Mouse (Mus musculus): ENCODE results near the gene March6.

March6 gene

GRCm38 (mm10) chr15:31534421-31535258 is 3.8 kb upstream of the March6 start:
- no peak for TF ChIP-seq GATA4 (IDR thresholded peaks at IDR 0.05; ENCODE audit: insufficient replicate concordance, low read length)

DNA sequence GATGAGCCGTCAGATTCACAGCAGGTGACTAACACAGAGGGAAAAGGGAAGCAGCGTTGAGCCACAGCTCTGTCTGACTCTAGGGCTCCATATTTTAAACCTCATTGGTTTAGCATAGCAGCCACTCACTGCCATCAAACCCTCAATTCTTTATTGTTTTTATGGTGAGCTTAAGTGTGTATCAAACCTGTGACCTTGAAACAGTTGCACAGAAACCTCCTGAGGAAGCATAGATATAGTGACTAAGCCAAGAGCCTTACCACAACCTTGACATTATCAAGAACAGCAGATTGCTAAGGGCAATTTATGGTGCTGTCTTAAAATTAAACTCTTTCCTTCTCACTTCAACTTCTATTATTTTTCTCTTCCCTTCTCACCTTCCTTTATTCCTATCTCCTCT is 2.7 kb upstream of the March6 start:
- no peak for TF ChIP-seq GATA4 (IDR thresholded peaks at IDR 0.05; ENCODE audit: insufficient replicate concordance, low read length)

GRCm38 (mm10) chr15:31532331-31533021 is 1.6 kb upstream of the March6 start:
- no peak for TF ChIP-seq GATA4 (IDR thresholded peaks at IDR 0.05; ENCODE audit: insufficient replicate concordance, low read length)

GRCm38 (mm10) chr15:31531446-31532330 is 835 bp upstream of the March6 start:
- TF ChIP-seq GATA4 (IDR thresholded peaks at IDR 0.05; ENCODE audit: insufficient replicate concordance, low read length), result no peak

DNA sequence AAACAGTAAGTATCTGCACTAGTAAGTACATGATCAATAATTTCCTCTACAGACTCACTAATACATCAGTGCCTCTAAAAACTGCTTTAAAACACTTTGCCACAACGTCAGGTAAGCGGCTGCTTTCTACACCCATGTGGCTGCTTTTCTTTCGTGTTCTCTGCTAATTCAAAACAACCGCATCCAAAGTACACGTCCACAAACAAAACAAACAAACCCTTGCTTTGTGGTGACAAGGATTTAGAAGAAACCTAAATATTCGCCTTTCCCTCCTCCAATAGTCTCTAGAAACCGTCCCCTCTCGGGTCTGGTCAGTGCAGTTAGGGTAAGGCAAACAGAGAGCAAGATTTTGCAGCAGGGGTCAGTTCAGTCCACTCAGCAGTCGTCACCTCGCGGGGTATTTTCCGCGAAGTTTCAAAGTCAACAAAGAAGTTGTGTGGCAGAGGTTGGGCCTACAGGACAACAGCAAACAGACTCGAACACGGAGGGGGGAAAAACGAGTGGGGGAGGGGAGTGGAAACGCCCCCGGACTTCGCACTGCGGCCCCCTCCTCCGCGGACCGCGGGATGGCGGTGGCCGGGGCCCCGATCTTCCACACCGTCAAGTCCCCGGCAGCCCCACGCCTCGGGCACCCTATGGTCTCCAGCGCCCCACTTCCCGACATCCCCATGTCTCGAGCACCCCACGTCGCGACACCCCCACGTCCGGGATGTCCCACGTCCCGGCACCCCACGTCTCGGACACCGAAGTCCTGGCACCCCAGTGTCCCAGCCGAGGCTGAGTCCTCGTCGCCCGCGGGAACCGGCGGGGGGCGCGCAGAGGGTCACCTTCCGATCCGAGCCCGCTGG is 818 bp downstream of the March6 start:
- TF ChIP-seq GATA4 (IDR thresholded peaks at IDR 0.05; ENCODE audit: insufficient replicate concordance, low read length), result no peak

DNA sequence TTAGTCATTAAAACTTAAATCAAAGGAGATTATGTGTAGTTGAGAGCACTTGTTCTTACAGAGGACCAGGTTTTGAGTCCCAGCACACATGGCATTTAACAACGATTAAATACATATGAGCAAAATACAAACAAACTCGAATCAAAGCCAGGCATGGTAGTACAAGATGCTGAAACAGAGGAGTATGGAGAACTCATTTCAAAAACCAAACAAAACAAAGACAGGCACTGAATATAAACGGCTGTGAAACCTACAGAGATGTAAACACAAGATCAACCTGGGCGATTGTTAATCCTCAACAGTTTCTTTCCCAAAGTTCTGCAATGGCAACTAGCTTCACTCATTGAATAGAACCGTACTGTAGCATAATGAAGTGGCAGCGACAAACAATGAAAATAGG is 1.8 kb downstream of the March6 start:
- no peak for TF ChIP-seq GATA4 (IDR thresholded peaks at IDR 0.05; ENCODE audit: insufficient replicate concordance, low read length)

DNA sequence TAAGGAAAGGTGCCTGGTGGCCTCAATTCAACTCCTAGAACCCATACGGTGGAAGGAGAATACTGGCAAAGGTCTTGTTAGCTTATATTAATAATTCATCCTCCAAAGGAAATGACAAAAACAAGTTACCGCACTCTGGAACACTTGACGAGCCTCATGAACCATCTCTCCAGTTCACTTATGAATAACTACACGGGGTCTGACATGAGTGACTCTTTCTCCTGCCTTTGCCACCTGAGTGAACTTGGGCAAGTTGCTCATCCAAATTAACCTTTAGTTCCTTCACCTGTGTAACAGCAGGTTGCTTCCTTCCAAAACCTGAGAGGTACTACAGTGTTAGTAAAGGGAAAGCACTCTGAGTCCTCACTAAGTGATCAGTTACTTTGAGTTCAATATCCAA is 2.4 kb downstream of the March6 start:
- TF ChIP-seq GATA4 (IDR thresholded peaks at IDR 0.05; ENCODE audit: insufficient replicate concordance, low read length), result no peak

- no peak for TF ChIP-seq GATA4 (IDR thresholded peaks at IDR 0.05; ENCODE audit: insufficient replicate concordance, low read length)
These were observed 4.4 kb downstream of the March6 start for GRCm38 (mm10) chr15:31526463-31526862.

DNA sequence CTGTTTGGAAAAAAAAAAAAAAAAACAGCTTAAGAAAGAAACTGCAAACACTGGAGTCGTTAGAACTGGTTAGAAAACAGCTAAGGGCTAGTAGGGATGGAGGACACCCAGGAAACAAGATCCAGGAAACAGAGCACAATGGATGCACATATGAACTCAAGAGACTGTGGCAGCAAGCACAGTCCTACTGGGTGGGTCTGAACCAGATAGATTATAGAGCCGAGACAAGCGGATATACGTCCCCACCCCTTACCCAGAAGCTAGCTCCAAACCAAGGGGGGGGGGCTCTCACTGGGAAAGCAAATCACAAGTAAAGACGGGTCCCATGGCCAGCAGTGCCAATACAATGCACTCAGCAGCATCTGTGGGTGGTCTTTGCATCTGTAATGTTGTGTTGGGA is 11.9 kb downstream of the March6 start:
- no peak for TF ChIP-seq GATA4 (IDR thresholded peaks at IDR 0.05; ENCODE audit: insufficient replicate concordance, low read length)

- TF ChIP-seq GATA4 (IDR thresholded peaks at IDR 0.05; ENCODE audit: insufficient replicate concordance, low read length), result no peak
These were observed 12.5 kb downstream of the March6 start for GRCm38 (mm10) chr15:31518371-31518770.

- no peak for TF ChIP-seq GATA4 (IDR thresholded peaks at IDR 0.05; ENCODE audit: insufficient replicate concordance, low read length)
These were observed 13.7 kb downstream of the March6 start for GRCm38 (mm10) chr15:31517186-31517585.

DNA sequence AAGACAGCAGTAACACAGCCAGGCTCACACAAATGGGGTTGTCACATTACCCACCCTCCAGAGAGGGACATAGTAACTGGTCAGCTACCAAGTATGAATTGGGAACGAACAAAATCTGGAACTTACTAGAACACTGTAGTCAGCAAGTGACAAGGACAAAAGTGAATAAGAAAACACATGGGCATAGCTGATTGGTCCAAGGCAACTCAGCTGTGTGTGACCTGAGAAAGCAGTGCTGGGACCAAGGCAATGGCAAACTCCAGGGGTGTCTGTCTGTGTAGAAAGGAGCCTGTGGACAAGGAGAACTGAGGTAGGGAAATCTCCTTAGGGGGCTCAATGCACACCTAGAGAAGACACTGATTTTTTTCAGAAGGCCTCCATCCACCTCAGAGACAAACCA is 19.1 kb downstream of the March6 start:
- TF ChIP-seq GATA4 (IDR thresholded peaks at IDR 0.05; ENCODE audit: insufficient replicate concordance, low read length), result no peak

DNA sequence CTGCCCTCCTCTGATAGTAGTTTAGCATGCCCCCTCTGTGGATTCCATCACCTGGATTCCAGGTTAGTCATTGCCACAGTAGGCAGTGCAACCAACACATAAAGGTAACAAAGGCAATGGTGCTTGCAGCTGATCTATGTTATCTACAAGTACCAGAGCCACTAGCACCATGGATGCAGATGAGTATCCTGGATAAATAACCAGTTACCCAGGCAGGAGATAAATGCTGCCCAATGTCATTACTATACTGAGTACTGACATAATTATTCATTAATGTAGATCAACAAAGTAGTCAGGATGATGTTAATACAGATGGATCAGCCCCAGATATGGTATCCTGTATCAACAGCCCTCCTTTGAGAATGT is 19.5 kb downstream of the March6 start:
- no peak for TF ChIP-seq GATA4 (IDR thresholded peaks at IDR 0.05; ENCODE audit: insufficient replicate concordance, low read length)

DNA sequence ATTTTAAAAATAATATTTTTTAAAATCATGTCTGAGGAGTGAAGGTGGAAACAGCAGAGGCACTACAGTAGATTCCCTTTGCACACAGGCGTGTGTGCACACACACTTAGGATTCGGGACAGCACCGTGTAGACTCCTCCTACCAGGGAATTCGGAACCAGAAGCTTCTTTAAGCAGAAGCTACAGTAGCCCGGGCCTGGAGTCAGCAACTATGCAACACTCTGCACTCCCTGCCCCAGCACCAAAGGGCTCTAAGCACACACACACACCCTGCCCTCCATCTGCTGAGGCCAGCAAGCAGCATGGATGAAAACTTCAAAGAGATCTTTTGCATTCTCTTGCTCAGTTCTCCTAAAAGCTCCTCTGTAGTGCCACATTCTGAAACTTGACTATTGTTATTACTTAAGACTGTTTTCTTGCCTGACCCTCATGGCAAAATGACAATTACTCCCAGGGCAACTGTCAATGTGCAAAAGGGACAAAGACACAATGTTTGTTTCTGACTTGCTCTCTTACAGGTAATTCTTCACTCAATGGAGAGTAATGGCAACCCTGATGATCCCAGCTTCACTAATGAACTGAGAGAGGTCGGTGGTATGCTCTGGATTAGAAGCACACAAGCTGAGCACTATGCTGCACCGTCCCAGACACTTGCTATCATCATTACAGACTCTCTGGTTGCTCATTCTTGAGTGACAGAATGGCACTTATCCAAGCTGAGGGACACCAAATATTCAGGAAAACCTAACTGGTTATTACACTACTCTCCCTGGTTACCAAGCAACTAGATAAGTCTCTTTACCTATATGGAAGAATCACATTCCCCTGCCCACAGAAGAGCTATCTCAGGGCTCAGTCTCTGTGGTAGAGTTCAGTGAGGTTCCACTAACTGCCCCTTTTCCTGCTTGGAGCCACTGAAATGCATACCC is 20.1 kb downstream of the March6 start:
- TF ChIP-seq GATA4 (IDR thresholded peaks at IDR 0.05; ENCODE audit: insufficient replicate concordance, low read length), result no peak

All from liver, adult (tissue).